Mouse (Mus musculus) liver, adult 2 months (tissue): Measurements from ENCODE around the gene Ezh1.

Experiments
- CTCF ChIP-seq: fragments of 200-500 bp; IDR thresholded peaks from 2 replicates; pipeline ENCODE4 v1.5.1; 2011; ENCODE audit warnings: low read depth, low read length, control low read depth
- POLR2A ChIP-seq: fragments of 200-500 bp; IDR thresholded peaks from 2 replicates; pipeline ENCODE4 v1.6.1; 2011; ENCODE audit warnings: low read length, control low read depth; ENCODE audit not compliant: insufficient read depth; ENCODE audit errors: extremely low read depth

DNA sequence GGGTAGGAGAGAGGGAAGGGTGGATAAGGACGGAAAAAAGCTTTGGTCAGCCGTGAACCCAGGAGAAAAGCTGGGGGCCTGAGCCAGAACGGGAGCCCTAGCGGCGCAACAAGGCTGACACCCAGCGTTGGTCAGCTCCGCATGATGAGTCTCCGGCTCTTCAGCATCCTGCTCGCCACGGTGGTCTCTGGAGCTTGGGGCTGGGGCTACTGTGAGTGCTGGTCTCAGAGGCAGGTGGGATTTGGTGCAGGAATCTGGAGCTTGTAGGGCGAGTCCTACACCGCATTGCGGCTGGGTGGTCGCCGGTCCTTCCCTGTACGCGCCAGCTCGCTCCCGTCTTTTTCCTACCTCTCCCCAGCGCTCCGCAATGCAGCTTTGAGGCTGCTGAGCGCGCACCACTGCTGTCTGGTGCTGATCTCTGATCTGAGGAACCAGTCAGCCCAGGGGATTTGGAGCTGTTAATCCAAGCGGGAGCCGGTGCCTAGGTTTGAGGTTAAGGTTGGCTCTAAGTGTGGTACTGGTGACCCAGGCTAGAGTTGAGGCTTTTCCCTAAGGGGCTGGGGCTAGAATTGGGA is 50.1 kb downstream of the Ezh1 start:
- TF ChIP-seq CTCF: peak; percentile 54
- no peak for TF ChIP-seq POLR2A
